Mouse (Mus musculus) layer of hippocampus, adult 8-10 months (tissue): ENCODE results near the gene Timm13. TPM values are rescaled to one million over a fixed set of nuclear protein-coding genes. Genes with fewer than 3 reads are reported as not detected.

Experiments used
- DNase-seq, 2 experiments: peaks; one replicate each; pipeline ENCODE4 v3.0.0; 2022; ENCODE audit warnings: low spot score in 2 of 2
- total RNA-seq, 4 experiments: library from RNA; stranded (reverse); gene quantifications; 2 replicates each; pipeline ENCODE4 v1.2.4; 2022

Timm13 gene
- total RNA-seq, result 100 to 1,000 TPM; 112 to 139 (median 124) TPM

- DNase-seq, result peak; percentile 99 to 100
Observed at GRCm38 (mm10) chr10:80900318-80901247, at the start of gene Timm13. Gene Timm13, minus strand, starts transcription at chr10:80900969.

- DNase-seq, result no peak
Observed at GRCm38 (mm10) chr10:80950314-80950713, 49.5 kb upstream of the Timm13 start.

GRCm38 (mm10) chr10:80949081-80949480 is 48.3 kb upstream of the Timm13 start:
- no peak for DNase-seq

- no peak for DNase-seq
Observed at GRCm38 (mm10) chr10:80948570-80948969, 47.8 kb upstream of the Timm13 start.

GRCm38 (mm10) chr10:80947802-80948201 is 47.0 kb upstream of the Timm13 start:
- no peak for DNase-seq

- no peak for DNase-seq
Observed at GRCm38 (mm10) chr10:80946684-80947437, 46.1 kb upstream of the Timm13 start.

GRCm38 (mm10) chr10:80944231-80944630 is 43.5 kb upstream of the Timm13 start:
- no peak for DNase-seq

GRCm38 (mm10) chr10:80943701-80944100 is 42.9 kb upstream of the Timm13 start:
- no peak for DNase-seq

- DNase-seq, result no peak
Observed at GRCm38 (mm10) chr10:80942919-80943318, 42.1 kb upstream of the Timm13 start.

GRCm38 (mm10) chr10:80940988-80941347 is 40.2 kb upstream of the Timm13 start:
- no peak for DNase-seq

- no peak for DNase-seq
Observed at GRCm38 (mm10) chr10:80940320-80940987, 39.7 kb upstream of the Timm13 start.

- peak; percentile 68 for DNase-seq
Observed at GRCm38 (mm10) chr10:80939671-80940070, 38.9 kb upstream of the Timm13 start.

- DNase-seq, result no peak
Observed at GRCm38 (mm10) chr10:80938831-80939550, 38.2 kb upstream of the Timm13 start.

- no peak for DNase-seq
Observed at GRCm38 (mm10) chr10:80937646-80938045, 36.9 kb upstream of the Timm13 start.

GRCm38 (mm10) chr10:80936810-80937164 is 36.0 kb upstream of the Timm13 start:
- no peak for DNase-seq

- DNase-seq, result no peak
Observed at GRCm38 (mm10) chr10:80936135-80936809, 35.5 kb upstream of the Timm13 start.

- no peak for DNase-seq
Observed at GRCm38 (mm10) chr10:80935698-80936097, 34.9 kb upstream of the Timm13 start.

GRCm38 (mm10) chr10:80935241-80935640 is 34.5 kb upstream of the Timm13 start:
- DNase-seq, result no peak

GRCm38 (mm10) chr10:80934136-80934985 is 33.6 kb upstream of the Timm13 start:
- DNase-seq, result no peak
